Mouse (Mus musculus): ENCODE measurements around the gene Gstm3.
A peak's percentile ranks its signal among the peaks of the same experiment; 100 is the strongest.
"Not testable (repeated sequence)": the region's sequence is repeated elsewhere in the genome, so short reads cannot be mapped to it uniquely, and the experiment has no call there.

Gene Gstm3

GRCm38 (mm10) chr3:107968724-107969395, at the start of gene Gstm3:
TSS of gene Gstm3 (minus strand) at chr3:107969283.
- DNase-seq, result no peak

GRCm38 (mm10) chr3:108018190-108018820, 49.2 kb upstream of the Gstm3 start:
- DNase-seq, result peak; percentile 9

GRCm38 (mm10) chr3:108017473-108018189, 48.5 kb upstream of the Gstm3 start, which contains the start of gene Gstm1:
TSS of gene Gstm1 (minus strand) at chr3:108017973.
- DNase-seq, result peak; percentile 97

- DNase-seq, result not testable (repeated sequence)
Observed at GRCm38 (mm10) chr3:108016468-108016867, 47.4 kb upstream of the Gstm3 start.

GRCm38 (mm10) chr3:108014974-108015346, 45.9 kb upstream of the Gstm3 start:
- DNase-seq, result no peak

GRCm38 (mm10) chr3:108014098-108014973, 45.3 kb upstream of the Gstm3 start:
- DNase-seq, result no peak

- DNase-seq, result no peak
Observed at GRCm38 (mm10) chr3:108013331-108013871, 44.3 kb upstream of the Gstm3 start.

- DNase-seq, result peak; percentile 16
Observed at GRCm38 (mm10) chr3:108011558-108011957, 42.5 kb upstream of the Gstm3 start.

- DNase-seq, result no peak
Observed at GRCm38 (mm10) chr3:108010286-108010685, 41.2 kb upstream of the Gstm3 start.

GRCm38 (mm10) chr3:108002021-108002420, 32.9 kb upstream of the Gstm3 start:
- DNase-seq, result no peak

GRCm38 (mm10) chr3:107999491-107999890, 30.4 kb upstream of the Gstm3 start:
- DNase-seq, result no peak

GRCm38 (mm10) chr3:107998591-107998990, 29.5 kb upstream of the Gstm3 start:
- DNase-seq, result no peak

GRCm38 (mm10) chr3:107996576-107996975, 27.5 kb upstream of the Gstm3 start:
- DNase-seq, result no peak

GRCm38 (mm10) chr3:107995974-107996373, 26.9 kb upstream of the Gstm3 start:
- not testable (repeated sequence) for DNase-seq

GRCm38 (mm10) chr3:107986041-107986562, 17.0 kb upstream of the Gstm3 start, which contains the start of gene Gstm2:
TSS of gene Gstm2 (minus strand) at chr3:107986453.
- peak; percentile 65 for DNase-seq

GRCm38 (mm10) chr3:107985141-107985540, 16.1 kb upstream of the Gstm3 start:
- DNase-seq, result not testable (repeated sequence)

GRCm38 (mm10) chr3:107984471-107984870, 15.4 kb upstream of the Gstm3 start:
- no peak for DNase-seq

GRCm38 (mm10) chr3:107983771-107984170, 14.7 kb upstream of the Gstm3 start:
- no peak for DNase-seq

- no peak for DNase-seq
Observed at GRCm38 (mm10) chr3:107982726-107983125, 13.6 kb upstream of the Gstm3 start.

- DNase-seq, result no peak
Observed at GRCm38 (mm10) chr3:107981261-107981660, 12.2 kb upstream of the Gstm3 start.

GRCm38 (mm10) chr3:107977691-107978090, 8.6 kb upstream of the Gstm3 start:
- no peak for DNase-seq

GRCm38 (mm10) chr3:107974237-107974636, 5.2 kb upstream of the Gstm3 start:
- no peak for DNase-seq
